Mouse (Mus musculus): ENCODE measurements around the gene Zmynd10.

DNA sequence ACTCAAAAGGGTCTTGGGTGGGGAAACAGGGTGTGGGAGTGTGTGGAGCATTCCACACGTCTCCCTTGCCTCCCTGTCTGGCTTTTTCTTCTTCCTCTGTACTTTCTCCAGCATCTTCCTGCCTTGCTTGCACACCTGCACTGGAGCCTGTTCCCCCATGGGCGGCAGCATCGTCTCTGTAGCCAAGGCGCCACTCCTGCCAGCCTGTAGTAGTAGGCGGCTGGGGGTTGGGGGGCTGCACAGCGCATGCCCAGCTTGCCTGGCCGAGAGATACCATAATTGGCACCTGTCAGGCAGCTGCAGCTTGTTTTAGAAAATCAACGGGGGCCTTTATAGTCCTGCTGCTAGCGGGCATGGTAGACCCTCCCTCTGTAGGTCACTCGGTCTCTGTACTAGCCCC, 38.8 kb upstream of the Zmynd10 start:
- no peak for TF ChIP-seq CTCF (IDR thresholded peaks at IDR 0.05; ENCODE audit: low read depth)
- no peak for TF ChIP-seq EP300 (IDR thresholded peaks at IDR 0.05; ENCODE audit: low read depth)
